Mouse (Mus musculus) lung, postnatal 10 days (tissue): ENCODE measurements at regions not wholly inside any gene's neighbourhood (a gene's known extent, or its start where the extent isn't known, plus 50 kb on each side); places are given as distances from the start of the nearest gene placed in this dataset.
"Not testable (repeated sequence)": the region's sequence is repeated elsewhere in the genome, so short reads cannot be mapped to it uniquely, and the experiment has no call there.

ENCODE experiments used
- DNase-seq: peaks from one replicate; pipeline ENCODE4 v3.0.0; 2021

DNA sequence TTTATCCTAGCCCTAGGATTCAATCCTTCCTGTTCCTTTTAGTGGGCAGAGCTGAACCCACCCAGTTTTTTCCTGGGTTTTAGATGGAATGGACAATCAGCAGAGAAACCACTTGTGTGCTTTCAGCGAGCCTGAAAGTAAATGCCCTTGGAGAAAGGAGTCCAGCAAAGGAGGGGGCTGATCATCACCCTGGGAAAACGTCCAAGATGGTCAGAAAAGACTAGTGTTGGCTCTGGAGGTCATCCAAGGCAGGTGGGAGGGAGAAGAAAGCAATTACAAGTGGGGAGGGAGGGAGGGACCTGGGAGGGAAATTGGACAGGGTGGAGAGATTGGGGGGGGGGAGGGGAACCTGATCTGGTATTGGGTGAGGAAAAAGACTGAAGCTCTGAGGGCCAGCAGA is 55.6 kb upstream of the Zfp366 start:
- DNase-seq, result peak; percentile 40

DNA sequence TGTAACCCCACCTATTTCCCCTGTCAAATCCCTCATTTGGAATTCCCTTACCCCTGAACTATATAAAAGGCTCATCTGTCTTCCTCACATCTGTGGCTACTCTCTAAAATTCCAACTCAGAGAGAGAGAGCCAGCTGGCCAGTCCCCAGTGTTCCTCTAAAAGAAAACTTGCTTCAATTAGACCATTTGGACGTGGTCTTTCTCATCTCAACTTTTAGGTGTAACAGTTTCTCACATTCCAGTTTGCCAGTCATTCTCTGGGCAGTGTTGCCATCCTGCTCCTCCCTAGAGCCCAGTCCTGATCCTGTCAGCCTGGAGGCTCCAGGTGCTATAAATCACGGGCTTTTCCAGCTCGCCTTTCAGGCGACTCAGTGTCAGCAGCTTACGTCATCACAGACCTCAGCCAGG is 56.3 kb upstream of the Zfp366 start:
- peak; percentile 31 for DNase-seq

GRCm38 (mm10) chr13:99127716-99128115 is 56.9 kb upstream of the Zfp366 start:
- DNase-seq, result peak; percentile 61

DNA sequence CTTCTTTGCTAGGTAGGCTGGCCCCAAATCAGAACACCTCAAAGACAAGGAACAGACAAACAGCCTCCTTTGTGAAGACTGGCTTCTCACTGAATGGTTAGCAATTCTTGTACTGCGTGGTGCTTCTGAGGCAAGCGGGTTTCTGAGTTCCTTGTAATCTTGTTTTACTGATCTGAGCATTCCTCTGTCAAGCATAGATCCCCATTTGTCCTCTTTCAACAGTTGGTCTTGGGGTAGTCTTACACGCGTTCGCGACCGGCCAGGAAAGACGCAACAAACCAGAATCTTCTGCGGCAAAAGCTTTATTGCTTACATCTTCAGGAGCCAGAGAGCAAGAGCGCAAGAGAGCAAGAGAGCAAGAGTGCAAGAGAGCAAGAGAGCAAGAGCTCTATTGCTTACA is 57.7 kb upstream of the Zfp366 start:
- DNase-seq, result not testable (repeated sequence)

DNA sequence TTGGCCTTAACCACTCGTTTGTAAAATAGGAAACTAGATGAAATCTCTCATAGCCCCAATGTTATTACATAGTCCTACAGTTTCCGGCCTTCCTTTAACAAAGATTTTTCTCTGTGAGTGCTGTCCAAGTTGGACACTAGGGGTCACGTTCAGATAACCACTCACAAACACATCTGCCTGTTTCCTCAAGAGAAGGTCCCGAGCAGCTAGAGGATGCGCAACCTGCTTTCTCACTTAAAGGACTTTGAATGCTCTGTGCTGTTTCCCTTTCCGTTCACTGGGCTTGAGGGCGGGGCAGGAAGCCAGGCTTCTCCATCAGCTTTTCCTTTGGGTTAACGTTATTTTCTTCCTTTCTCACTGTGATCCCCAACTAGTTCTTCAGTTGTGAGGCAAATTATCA is 58.1 kb upstream of the Zfp366 start:
- peak; percentile 32 for DNase-seq

DNA sequence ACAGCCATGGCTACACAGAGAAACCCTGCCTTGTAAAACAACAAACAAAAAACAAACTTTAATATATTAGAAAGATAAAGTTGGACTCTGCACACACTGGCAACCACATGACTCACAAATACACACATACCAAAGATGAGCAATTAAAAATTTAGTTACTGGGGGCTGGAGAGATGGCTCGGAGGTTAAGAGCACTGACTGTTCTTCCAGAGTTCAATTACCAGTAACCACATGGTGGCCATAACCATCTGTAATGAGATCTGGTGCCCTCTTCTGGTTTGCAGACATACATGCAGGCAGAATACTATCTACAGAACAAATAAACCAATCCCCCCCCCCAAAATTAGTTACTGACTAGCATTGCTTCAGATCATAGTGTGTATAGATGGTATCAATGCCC is 58.7 kb upstream of the Zfp366 start:
- no peak for DNase-seq

GRCm38 (mm10) chr13:99124894-99125570 is 59.6 kb upstream of the Zfp366 start:
- peak; percentile 89 for DNase-seq

DNA sequence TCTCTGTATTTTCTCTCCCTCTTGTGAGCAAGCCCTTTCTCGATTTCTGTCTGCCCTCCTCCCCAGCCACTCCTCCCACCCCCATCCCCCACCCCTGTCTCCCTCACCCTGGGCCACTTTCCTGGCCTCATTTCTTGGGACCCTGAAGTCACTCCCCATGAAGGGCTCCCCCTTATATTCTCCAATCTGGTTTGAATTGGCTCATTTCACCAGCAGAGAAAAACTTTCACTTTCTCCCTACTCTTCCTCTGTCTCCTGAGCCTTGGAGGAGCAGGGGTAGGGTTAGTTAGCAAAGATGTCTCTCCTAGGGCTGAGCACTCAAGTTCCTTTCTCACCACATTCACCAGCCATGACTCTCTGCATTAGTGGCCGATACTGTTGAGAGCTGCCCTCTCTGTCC is 60.5 kb upstream of the Zfp366 start:
- DNase-seq, result no peak

- no peak for DNase-seq
Measured at GRCm38 (mm10) chr13:99123476-99124140, 61.0 kb upstream of the Zfp366 start.

- DNase-seq, result not testable (repeated sequence)
Measured at GRCm38 (mm10) chr13:99122539-99122938, 62.1 kb upstream of the Zfp366 start.

DNA sequence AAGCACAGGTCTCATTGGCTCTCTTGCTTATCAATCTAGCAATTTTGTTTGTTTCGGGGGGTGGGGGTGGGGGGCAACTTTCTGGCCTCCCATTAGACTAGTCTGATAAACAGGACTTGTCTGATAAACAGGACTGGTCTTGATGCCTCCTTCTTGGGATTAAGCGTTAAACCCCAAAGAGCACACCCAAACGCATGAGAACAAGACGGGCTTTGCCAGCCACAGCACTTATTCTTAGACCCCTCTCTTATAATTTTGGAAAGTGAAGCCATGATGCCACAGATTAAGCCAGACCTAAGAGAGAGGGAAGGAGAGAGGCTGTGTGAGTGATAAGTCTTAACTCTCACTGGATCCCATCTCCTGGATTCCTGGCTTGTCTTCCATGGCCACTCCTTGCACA is 63.5 kb upstream of the Zfp366 start:
- DNase-seq, result no peak

DNA sequence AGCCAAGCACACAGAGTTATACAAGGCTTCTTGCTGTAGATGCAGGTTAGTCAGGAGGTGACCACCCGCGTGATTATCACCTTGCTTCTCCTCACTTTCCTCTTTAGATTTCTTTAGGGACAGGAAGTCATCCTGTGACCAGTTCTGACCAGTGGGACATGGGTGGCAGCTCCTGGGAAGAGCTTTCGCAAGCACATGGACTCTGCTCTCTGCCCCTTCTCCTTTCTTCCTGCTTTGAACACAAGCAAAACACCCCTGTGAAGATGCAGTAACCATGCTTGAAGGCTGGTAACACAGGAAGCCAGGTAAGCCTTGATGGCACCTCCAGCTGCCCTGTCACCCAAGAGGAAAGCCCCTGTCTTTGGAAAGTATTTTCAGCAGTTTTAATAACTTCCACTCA is 64.7 kb upstream of the Zfp366 start:
- no peak for DNase-seq

DNA sequence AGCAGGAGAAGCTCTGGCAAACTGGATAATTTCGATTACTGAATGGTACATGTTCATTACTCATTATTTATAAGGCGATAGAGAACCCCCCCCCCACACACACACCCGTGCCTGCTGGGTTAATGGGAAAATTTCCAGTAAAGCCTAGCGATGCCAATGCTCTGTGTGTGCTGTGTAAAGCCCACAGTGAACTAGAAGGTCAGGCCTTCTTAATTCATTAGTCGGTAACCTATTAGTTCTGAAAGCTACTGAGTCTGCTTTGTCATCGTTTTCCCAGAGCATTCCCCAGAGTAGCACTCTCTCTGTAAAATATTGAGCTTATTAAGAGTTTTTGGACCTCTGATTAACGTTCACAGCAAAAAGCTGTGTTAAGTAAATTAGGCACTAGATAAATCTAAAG is 65.7 kb upstream of the Zfp366 start:
- no peak for DNase-seq

DNA sequence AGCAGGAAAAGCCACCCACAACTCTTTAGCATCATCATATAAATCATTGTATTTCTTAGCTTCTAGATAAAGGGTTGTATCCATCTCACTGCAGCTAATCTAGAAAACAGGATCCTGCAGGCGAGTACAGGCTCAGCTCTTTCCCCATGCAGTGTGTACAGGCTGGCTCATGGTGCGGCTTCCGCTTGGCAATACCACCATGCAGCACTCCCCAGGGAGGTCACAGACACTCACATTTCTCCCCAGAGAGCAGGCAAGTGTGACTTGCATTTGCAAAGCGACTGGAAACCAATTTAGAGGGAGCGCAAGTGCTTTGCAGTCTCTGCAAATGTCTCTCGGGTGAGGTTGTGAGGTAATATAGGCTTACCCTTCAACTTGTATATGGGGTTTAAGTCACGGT is 69.1 kb upstream of the Zfp366 start:
- no peak for DNase-seq

- DNase-seq, result no peak
Measured at GRCm38 (mm10) chr13:99114565-99114964, 70.1 kb upstream of the Zfp366 start.

DNA sequence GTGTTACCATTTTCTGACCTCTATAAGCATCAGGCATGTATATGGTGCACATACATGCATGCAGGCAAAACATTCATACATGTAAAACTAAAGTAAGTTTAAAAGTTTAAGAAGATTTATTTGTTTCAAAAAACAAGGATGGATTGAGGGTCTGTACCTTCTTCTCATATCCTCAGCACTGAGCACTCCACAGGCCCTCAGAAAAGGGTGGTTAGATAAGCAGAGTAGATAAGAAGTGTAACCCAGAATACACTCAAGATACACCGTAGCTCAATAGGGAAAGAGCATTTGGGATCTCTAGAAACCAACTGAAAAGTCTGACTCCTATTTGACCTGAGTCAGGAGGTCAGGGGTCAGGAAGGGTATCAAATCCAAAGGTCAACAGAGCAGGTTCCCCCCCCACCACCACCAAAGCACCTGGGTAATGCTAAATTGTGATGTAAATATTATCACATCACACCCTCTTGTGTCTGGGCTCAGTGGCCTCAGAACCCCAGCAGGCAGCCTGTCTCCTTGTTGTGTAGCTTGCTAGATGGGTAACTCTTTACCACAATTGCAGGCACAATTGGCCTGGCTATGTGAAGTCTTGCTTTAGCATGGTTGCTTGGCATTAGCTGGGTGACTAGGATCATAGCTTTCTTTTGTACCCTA is 72.8 kb upstream of the Zfp366 start:
- DNase-seq, result no peak

DNA sequence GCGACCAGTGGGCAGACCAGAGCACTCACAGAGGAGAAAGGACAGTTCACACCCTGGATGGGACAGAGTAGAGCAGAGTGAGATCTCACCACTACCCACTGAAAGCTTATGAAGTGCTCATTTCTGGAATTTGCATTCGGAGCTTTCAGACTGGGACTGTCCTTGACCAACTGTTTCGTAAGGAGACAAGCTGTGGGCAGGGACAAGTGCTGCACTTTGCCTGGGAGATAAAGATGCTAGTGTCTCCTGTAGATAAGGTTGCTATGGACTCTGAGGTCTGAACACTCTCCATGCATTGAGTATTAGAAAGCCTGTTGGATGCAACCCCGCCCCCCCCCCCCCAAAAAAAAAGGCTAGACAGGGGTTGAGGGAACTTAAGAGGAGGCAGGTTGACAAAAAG is 76.6 kb upstream of the Zfp366 start:
- no peak for DNase-seq

- no peak for DNase-seq
Measured at GRCm38 (mm10) chr13:99102089-99102681, 82.4 kb upstream of the Zfp366 start.

GRCm38 (mm10) chr13:99100430-99101409 is 83.9 kb upstream of the Zfp366 start:
- peak; percentile 14 for DNase-seq

GRCm38 (mm10) chr13:99099794-99100429 is 84.7 kb upstream of the Zfp366 start:
- no peak for DNase-seq

DNA sequence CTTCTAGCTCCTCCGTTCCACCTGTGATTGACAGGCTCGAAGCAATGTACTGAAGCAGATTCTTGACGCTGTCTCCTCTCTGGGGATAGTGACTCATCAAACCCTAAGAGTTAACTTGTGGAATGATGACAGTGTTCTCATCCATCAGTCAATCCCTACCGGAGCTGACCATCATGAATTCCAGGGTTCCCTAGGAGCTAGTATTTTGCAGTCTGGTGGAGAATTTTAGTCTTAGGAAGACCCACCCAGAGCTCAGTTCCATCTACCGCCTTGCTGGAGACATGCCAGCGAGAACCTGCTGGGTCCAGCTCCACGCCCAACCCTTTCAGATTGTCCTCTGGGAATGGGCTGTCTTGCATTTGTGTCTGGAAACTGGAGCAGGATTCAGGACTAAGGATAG is 85.4 kb upstream of the Zfp366 start:
- DNase-seq, result no peak
